Mouse (Mus musculus) ovary, adult 10 weeks (tissue): ENCODE results near the gene Calr4. TPM values are rescaled to one million over a fixed set of nuclear protein-coding genes. Genes with fewer than 3 reads are reported as not detected.

Experiments used
- polyA plus RNA-seq: library from polyadenylated mRNA; stranded (reverse); fragments of 350-450 nt; fragmentation: Illumina TruSeq; extraction: RNeasy Lipid Tissue Mini Kit (QIAGEN cat#74804); gene quantifications from one replicate; pipeline ENCODE4 v1.2.3, GENCODE M21; 2014

Gene Calr4
- polyA plus RNA-seq = 6.2 TPM

GRCm38 (mm10) chr4:109234185-109234584 lies at the start of gene Calr4:
Gene Calr4, plus strand, starts transcription at chr4:109234485.

GRCm38 (mm10) chr4:109201582-109202424 lies 32.5 kb upstream of the Calr4 start, which contains the start of gene Osbpl9:
Gene Osbpl9, minus strand, starts transcription at chr4:109202272.

GRCm38 (mm10) chr4:109279689-109280458 lies 45.6 kb downstream of the Calr4 start, which contains the start of gene Eps15:
Gene Eps15, plus strand, starts transcription at chr4:109280268.

Other genes starting within 250 kb of the Calr4 start
- 528 TPM for gene Nrd1, start 233.8 kb upstream of the Calr4 start, polyA plus RNA-seq
- gene Osbpl9, start 32.2 kb upstream of the Calr4 start, polyA plus RNA-seq = 185 TPM
- 165 TPM for gene Eps15, start 45.8 kb downstream of the Calr4 start, polyA plus RNA-seq
- gene Ttc39a, start 172.1 kb downstream of the Calr4 start, polyA plus RNA-seq = 4.9 TPM